Mouse (Mus musculus) liver, embryonic 14.5 days (tissue): ENCODE measurements around the gene Fam172a. TPM values are rescaled to one million over a fixed set of nuclear protein-coding genes. Genes with fewer than 3 reads are reported as not detected.

Source experiments
- ATAC-seq: fragments of 200-750 bp; cut with Nextera tagmentation; 2 replicates; pipeline ENCODE4 v1.8.0; 2017; ENCODE audit warnings: moderate number of reproducible peaks, mild to moderate bottlenecking, moderate library complexity; ENCODE audit not compliant: insufficient read depth
- DNase-seq, 3 experiments: peaks; one replicate each; pipeline ENCODE4 v3.0.0-alpha.2; 2012 to 2013; ENCODE audit warnings: low read depth in 3 of 3, low spot score in 3 of 3
- H3K27ac ChIP-seq: fragments of 300-500 bp; sonication (generic); 2 replicates; pipeline ENCODE4 v1.5.1; 2014; ENCODE audit warnings: moderate library complexity, mild to moderate bottlenecking, control low read depth, inconsistent platforms
- H3K27me3 ChIP-seq: fragments of 300-500 bp; sonication (generic); 2 replicates; pipeline ENCODE4 v1.6.1; 2014; ENCODE audit warnings: mild to moderate bottlenecking, low read length, moderate library complexity; ENCODE audit not compliant: control insufficient read depth, insufficient read depth
- H3K36me3 ChIP-seq: fragments of 300-500 bp; sonication (generic); replicated peaks from 2 replicates; pipeline ENCODE4 v1.6.1; 2014; ENCODE audit warnings: low read depth; ENCODE audit not compliant: control insufficient read depth, insufficient read depth
- H3K4me1 ChIP-seq, 2 experiments: fragments of 200-500 bp in 1 of 2; fragments of 300-500 bp in 1 of 2; sonication (generic) in 1 of 2; replicated peaks; 2 replicates each; pipeline ENCODE4 v1.6.1; 2012 to 2014; ENCODE audit warnings: antibody characterized with exemption in 1 of 2, inconsistent platforms in 1 of 2, low read length in 1 of 2; ENCODE audit not compliant: control insufficient read depth in 2 of 2, insufficient read depth in 2 of 2
- H3K4me2 ChIP-seq: fragments of 300-500 bp; sonication (generic); 2 replicates; pipeline ENCODE4 v1.6.1; 2014; ENCODE audit warnings: low read depth, mild to moderate bottlenecking, control low read depth, moderate library complexity
- H3K4me3 ChIP-seq, 2 experiments: fragments of 200-500 bp in 1 of 2; fragments of 300-500 bp in 1 of 2; sonication (generic) in 1 of 2; 2 replicates each; pipeline ENCODE4 v1.5.1; 2012 to 2014; ENCODE audit warnings: low read depth in 2 of 2, low read length in 2 of 2, mild to moderate bottlenecking in 2 of 2, control low read depth in 1 of 2, inconsistent platforms in 1 of 2, moderate library complexity in 1 of 2; ENCODE audit not compliant: insufficient read depth in 1 of 2
- H3K9ac ChIP-seq: fragments of 300-500 bp; sonication (generic); replicated peaks from 2 replicates; pipeline ENCODE4 v1.6.1; 2014; ENCODE audit warnings: mild to moderate bottlenecking, control low read depth, moderate library complexity
- H3K9me3 ChIP-seq: fragments of 300-500 bp; sonication (generic); 2 replicates; pipeline ENCODE4 v1.6.1; 2016; ENCODE audit warnings: low read length, mixed read lengths; ENCODE audit not compliant: control insufficient read depth
- CTCF ChIP-seq: IDR thresholded peaks from 2 replicates; pipeline ENCODE4 v1.5.1; 2016; ENCODE audit warnings: antibody characterized with exemption, low read depth, control low read depth
- EP300 ChIP-seq: IDR thresholded peaks from 2 replicates; pipeline ENCODE4 v1.6.1; 2016; ENCODE audit warnings: antibody characterized with exemption, low read depth
- WGBS: fragments of 180-500 bp; shearing (Covaris S2); extraction: QIAGEN DNeasy Blood & Tissue Kit; methylation state at CpG from one replicate; pipeline ENCODE4 v1.1.7; 2014; ENCODE audit not compliant: insufficient replicate concordance; 5-methylcytosine and 5-hydroxymethylcytosine counted together
- polyA plus RNA-seq, 2 experiments: library from polyadenylated mRNA; depleted of rRNA in 1 of 2; stranded (reverse) in 1 of 2; unstranded in 1 of 2; fragments of >200 nt; fragmentation: Nextera tagmentation in 1 of 2; extraction: Ambion mirVana in 1 of 2; gene quantifications; 2 replicates each; pipeline versions ENCODE4 v1.2.1 to v1.2.3; 2012 to 2014

Fam172a gene
- polyA plus RNA-seq, 2 experiments, result 2.8 to 8.0 TPM

GRCm38 (mm10) chr13:77982852-77983202 is 281.0 kb downstream of the Fam172a start:
- Histone ChIP-seq H3K36me3 (no peaks in the 10 kb centered on the region), H3K4me3 (no peak overlapping the region), H3K9ac (no peak overlapping the region), H3K9me3 (no peaks in the 10 kb centered on the region), H3K4me1 (no peaks in the 10 kb centered on the region), H3K4me2 (no peak overlapping the region), H3K27me3 (no peaks in the 10 kb centered on the region), H3K27ac (no peak overlapping the region)
- WGBS, result 64% methylated on average over 2 of the region's 2 CpGs
- no peak for ATAC-seq
- no peak for DNase-seq
- TF ChIP-seq CTCF (no peak), EP300 (no peak)

GRCm38 (mm10) chr13:77991189-77991886 is 289.5 kb downstream of the Fam172a start:
- Histone ChIP-seq H3K9ac (no peak overlapping the region), H3K4me2 (no peak overlapping the region), H3K27ac (no peak overlapping the region), H3K36me3 (no peaks in the 10 kb centered on the region), H3K27me3 (no peaks in the 10 kb centered on the region), H3K9me3 (no peaks in the 10 kb centered on the region), H3K4me3 (no peak overlapping the region), H3K4me1 (no peaks in the 10 kb centered on the region)
- no peak for DNase-seq
- ATAC-seq, result no peak
- WGBS, result 48% methylated on average over 5 of the region's 5 CpGs
- TF ChIP-seq EP300 (no peak), CTCF (no peak)

- DNase-seq (no peak), ATAC-seq (no peak)
- Histone ChIP-seq H3K4me3 (no peak overlapping the region), H3K27me3 (no peaks in the 10 kb centered on the region), H3K36me3 (no peaks in the 10 kb centered on the region), H3K27ac (no peak overlapping the region), H3K9ac (no peak overlapping the region), H3K9me3 (no peaks in the 10 kb centered on the region), H3K4me2 (no peak overlapping the region), H3K4me1 (no peaks in the 10 kb centered on the region)
- 67% methylated on average over 4 of the region's 4 CpGs for WGBS
- TF ChIP-seq EP300 (no peak), CTCF (no peak)
Measured at GRCm38 (mm10) chr13:78004649-78005048, 302.8 kb downstream of the Fam172a start.

- Histone ChIP-seq H3K27ac (no peak overlapping the region), H3K4me2 (no peak overlapping the region), H3K4me3 (no peak overlapping the region), H3K9ac (no peak overlapping the region), H3K9me3 (no peaks in the 10 kb centered on the region), H3K27me3 (no peaks in the 10 kb centered on the region), H3K4me1 (no peaks in the 10 kb centered on the region), H3K36me3 (no peaks in the 10 kb centered on the region)
- WGBS, result 68% methylated on average over 3 of the region's 3 CpGs
- TF ChIP-seq CTCF (no peak), EP300 (no peak)
- ATAC-seq (no peak), DNase-seq (no peak)
Measured at GRCm38 (mm10) chr13:78005344-78005743, 303.5 kb downstream of the Fam172a start.

- no peak overlapping the region for H3K4me2 ChIP-seq
- H3K4me1 ChIP-seq, result no peaks in the 10 kb centered on the region
- TF ChIP-seq CTCF, result no peak
- TF ChIP-seq EP300, result no peak
- no peaks in the 10 kb centered on the region for H3K27me3 ChIP-seq
- H3K36me3 ChIP-seq, result no peaks in the 10 kb centered on the region
- H3K4me3 ChIP-seq, result no peak overlapping the region
- WGBS, result 76% methylated on average over 1 of the region's 1 CpGs
- DNase-seq, result no peak
- H3K9me3 ChIP-seq, result no peaks in the 10 kb centered on the region
- H3K27ac ChIP-seq, result no peak overlapping the region
- H3K9ac ChIP-seq, result no peak overlapping the region
- no peak for ATAC-seq
Measured at GRCm38 (mm10) chr13:78010176-78010575, 308.3 kb downstream of the Fam172a start.
